Mouse (Mus musculus) spleen, adult 2 months (tissue): ENCODE results near the gene Hrh3. TPM values are rescaled to one million over a fixed set of nuclear protein-coding genes. Genes with fewer than 3 reads are reported as not detected.

Source experiments
- DNase-seq, 2 experiments: peaks; one replicate each; pipeline versions ENCODE4 v3.0.0 to v3.0.0-alpha.2; 2012 to 2021; ENCODE audit warnings: low spot score in 2 of 2, low read depth in 1 of 2
- H3K27ac ChIP-seq: fragments of 200-500 bp; 2 replicates; pipeline ENCODE4 v1.5.1; 2012; ENCODE audit warnings: low read length, inconsistent platforms; ENCODE audit not compliant: insufficient read depth
- H3K27me3 ChIP-seq: fragments of 200-500 bp; 2 replicates; pipeline ENCODE4 v1.6.1; 2012; ENCODE audit warnings: mild to moderate bottlenecking, moderate library complexity, low read length, inconsistent platforms; ENCODE audit not compliant: control insufficient read depth, insufficient read depth
- H3K36me3 ChIP-seq: fragments of 200-500 bp; 2 replicates; pipeline ENCODE4 v1.6.1; 2012; ENCODE audit warnings: mild to moderate bottlenecking, low read length, inconsistent platforms; ENCODE audit not compliant: control insufficient read depth, insufficient read depth
- H3K4me1 ChIP-seq: fragments of 200-500 bp; 2 replicates; pipeline ENCODE4 v1.6.1; 2011; ENCODE audit warnings: inconsistent platforms; ENCODE audit not compliant: control insufficient read depth, insufficient read depth, insufficient read length
- H3K4me3 ChIP-seq: fragments of 200-500 bp; 2 replicates; pipeline ENCODE4 v1.5.1; 2011; ENCODE audit warnings: mild to moderate bottlenecking, inconsistent platforms; ENCODE audit not compliant: insufficient read depth, insufficient read length; ENCODE audit errors: extremely low read depth
- CTCF ChIP-seq: fragments of 200-500 bp; IDR thresholded peaks from 2 replicates; pipeline ENCODE4 v1.5.1; 2011; ENCODE audit warnings: mild to moderate bottlenecking, inconsistent platforms; ENCODE audit not compliant: insufficient read depth, insufficient read length, insufficient replicate concordance; ENCODE audit errors: extremely low read depth
- POLR2A ChIP-seq: fragments of 200-500 bp; IDR thresholded peaks from 2 replicates; pipeline ENCODE4 v1.6.1; 2011; ENCODE audit warnings: low read depth, low read length, inconsistent platforms
- WGBS: fragments of 180-500 bp; shearing (Covaris S2); methylation state at CpG from one replicate; pipeline ENCODE4 v1.1.7; 2018; 5-methylcytosine and 5-hydroxymethylcytosine counted together
- polyA plus RNA-seq: library from polyadenylated mRNA; depleted of rRNA; stranded (reverse); fragments of >200 nt; gene quantifications from 2 replicates; pipeline ENCODE4 v1.2.3, GENCODE M21; 2012

Hrh3 gene
- polyA plus RNA-seq, 1 experiment = not detected

DNA sequence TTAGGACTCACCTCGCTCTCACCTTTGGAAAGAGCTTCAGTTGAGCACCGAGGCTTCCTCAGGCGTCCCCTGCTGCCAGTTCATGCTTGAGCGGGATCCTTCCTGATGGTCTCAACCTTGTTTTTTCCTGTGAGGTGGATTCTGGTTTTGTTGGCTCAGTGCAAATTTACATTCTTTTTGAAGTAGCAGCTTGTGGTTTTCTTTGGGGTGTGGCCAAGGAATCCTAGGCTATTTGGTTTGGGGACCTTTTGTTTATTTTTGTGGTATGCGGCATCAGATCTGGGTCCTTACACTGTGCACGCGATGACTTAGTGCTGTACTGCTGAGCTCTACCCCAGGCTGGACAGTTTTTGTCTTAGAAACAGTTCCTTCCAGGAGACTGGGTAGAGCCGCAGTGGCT, 23.6 kb downstream of the Hrh3 start:
- H3K4me3 ChIP-seq = no peak overlapping the region
- no peak for DNase-seq
- H3K27me3 ChIP-seq = no peaks in the 10 kb centered on the region
- WGBS = 76% methylated on average over 8 of the region's 8 CpGs
- no peak overlapping the region for H3K27ac ChIP-seq
- H3K4me1 ChIP-seq = no peaks in the 10 kb centered on the region
- H3K36me3 ChIP-seq = peaks cover 17% of the 10 kb centered on the region
- TF ChIP-seq CTCF (no peak), POLR2A (no peak)

DNA sequence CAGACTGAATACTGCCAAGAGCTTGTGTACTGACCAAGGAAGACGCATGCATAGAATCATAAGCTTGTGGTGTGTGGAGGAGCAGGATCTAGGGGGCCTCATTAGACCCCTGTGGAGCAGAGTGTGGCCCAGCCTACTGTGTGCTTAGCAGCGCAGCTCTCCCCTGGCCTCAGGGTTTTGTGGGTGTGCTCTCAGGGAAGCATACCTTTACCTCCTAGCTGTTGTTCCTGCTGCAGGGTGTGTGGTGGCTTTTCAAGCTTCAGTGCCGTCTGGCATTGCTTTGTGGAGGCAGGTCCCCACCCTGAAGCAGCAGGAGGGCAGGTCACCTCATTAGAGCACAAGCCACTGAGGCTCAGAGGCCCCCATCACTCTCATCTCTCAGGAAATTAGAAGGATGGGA, 26.7 kb downstream of the Hrh3 start:
- Histone ChIP-seq H3K4me1 (no peaks in the 10 kb centered on the region), H3K4me3 (no peak overlapping the region), H3K36me3 (peaks cover 5% of the 10 kb centered on the region), H3K27me3 (no peaks in the 10 kb centered on the region), H3K27ac (no peak overlapping the region)
- TF ChIP-seq CTCF = no peak
- TF ChIP-seq POLR2A = no peak
- no peak for DNase-seq
- 94% methylated on average over 3 of the region's 3 CpGs for WGBS

DNA sequence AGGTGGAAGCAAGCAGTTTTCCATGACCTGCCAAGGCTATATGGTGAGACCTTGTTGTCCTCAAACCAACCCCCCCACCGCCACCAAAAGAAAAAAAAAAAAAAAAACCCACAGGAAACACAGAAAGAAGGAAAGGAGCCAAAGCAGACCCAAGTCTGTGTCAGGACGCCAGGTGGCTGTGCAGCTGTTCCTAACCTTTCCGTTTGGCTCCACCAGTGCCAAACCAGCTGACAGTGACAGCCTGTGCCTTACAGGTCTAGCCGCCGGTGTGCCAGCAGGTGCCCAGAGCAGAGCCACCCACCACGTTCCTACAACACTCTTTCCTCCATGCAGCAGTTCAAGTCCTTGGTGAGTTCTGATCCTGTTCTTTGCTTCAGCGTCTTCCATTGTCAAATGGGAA, 31.4 kb downstream of the Hrh3 start:
- Histone ChIP-seq H3K36me3 (peaks cover under 1% of the 10 kb centered on the region; the same call in 1 of the 2 replicates), H3K27me3 (no peaks in the 10 kb centered on the region), H3K4me1 (peaks cover 8% of the 10 kb centered on the region; the same call in 1 of the 2 replicates), H3K4me3 (no peak overlapping the region), H3K27ac (no peak overlapping the region)
- WGBS = 63% methylated on average over 7 of the region's 7 CpGs
- no peak for TF ChIP-seq POLR2A
- no peak for TF ChIP-seq CTCF
- no peak for DNase-seq

DNA sequence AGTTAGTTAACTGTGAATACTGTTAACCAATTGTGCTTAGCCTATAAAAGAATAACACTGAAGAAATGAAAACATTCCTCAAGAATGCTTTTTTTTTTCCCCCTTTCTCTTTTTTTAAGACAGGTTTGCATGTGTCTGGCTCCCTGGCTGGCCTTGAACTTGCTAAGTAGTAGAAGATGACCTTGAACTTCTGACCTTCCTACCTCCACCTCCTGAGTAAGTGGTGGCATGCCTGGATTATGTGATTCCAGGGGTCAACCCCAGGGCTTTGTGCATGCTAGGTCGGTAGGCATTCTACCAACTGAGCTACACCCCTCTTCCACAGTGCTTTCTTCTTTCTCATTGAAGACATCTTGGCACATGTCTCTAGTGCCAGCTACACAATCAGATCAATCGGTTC, 32.6 kb downstream of the Hrh3 start:
- H3K36me3 ChIP-seq = no peaks in the 10 kb centered on the region; the same call in 1 of the 2 replicates
- no peak overlapping the region for H3K27ac ChIP-seq
- no peak for TF ChIP-seq CTCF
- no peak for TF ChIP-seq POLR2A
- no peak for DNase-seq
- WGBS = 90% methylated on average over 2 of the region's 2 CpGs
- no peaks in the 10 kb centered on the region for H3K27me3 ChIP-seq
- H3K4me1 ChIP-seq = peaks cover 8% of the 10 kb centered on the region; the same call in 1 of the 2 replicates
- no peak overlapping the region for H3K4me3 ChIP-seq

DNA sequence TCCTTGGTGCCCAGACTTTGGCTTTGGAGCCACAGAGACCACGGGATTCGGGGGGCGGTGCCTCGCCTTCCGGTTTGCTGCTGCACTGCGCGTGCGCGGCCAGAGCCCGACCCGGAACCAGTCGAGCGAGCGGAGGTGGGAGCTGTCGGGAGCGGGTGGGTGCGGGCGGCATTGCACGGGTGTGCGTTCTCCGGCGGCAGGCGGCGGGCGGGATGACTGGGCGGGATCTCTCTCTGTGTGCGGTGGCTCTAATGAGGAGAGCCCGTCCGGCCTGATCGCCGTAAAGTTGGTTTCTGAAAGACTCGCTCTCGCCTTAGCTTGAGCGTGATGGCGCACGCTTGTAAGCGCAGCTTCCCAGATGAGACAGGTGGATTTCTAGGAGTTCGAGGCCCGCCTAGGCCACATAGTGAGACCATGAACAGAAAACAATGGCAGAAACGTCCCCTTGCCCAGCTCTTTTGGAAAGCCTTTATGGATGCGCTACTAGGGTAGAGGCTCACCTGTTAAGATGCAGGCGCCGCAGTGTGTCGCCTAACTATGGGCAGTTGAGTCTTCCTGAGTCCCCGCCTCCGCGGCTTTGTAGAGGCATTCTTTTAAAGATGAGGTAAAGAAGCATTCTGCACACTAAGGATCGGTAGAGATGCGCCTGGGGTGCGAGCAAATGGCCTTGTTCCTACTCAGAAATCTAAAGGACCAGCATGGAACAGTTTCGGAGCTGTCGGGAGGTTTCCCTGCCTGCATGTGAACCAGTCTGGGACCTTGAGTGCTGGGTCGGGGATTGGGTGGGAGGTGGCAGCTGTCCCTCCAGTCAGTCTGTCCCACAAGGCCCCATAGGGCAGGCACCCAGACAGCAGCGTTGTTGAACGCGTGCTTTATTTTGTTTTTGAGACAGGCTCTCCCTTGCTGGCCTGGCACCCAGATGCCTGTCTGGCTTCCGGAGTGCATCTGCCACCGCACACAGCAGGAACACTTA, 33.5 kb downstream of the Hrh3 start, which contains the start of gene Mtg2:
Mtg2 (plus strand) TSS at position 108 of the 973 bp plus-strand sequence.
- peak within 1 kb of the TSS; percentile 85 for H3K4me3 ChIP-seq
- peaks cover 8% of the 10 kb centered on the region; the same call in 1 of the 2 replicates for H3K4me1 ChIP-seq
- peak within 1 kb of the TSS; percentile 68 for H3K27ac ChIP-seq
- H3K36me3 ChIP-seq = no peaks in the 10 kb centered on the region; the same call in 1 of the 2 replicates
- no peak for TF ChIP-seq CTCF
- TF ChIP-seq POLR2A = peak; percentile 80; the same call in 1 of the 2 replicates
- H3K27me3 ChIP-seq = no peaks in the 10 kb centered on the region
- DNase-seq = peak; percentile 71 to 90
- WGBS = 8% methylated on average over 58 of the region's 58 CpGs

DNA sequence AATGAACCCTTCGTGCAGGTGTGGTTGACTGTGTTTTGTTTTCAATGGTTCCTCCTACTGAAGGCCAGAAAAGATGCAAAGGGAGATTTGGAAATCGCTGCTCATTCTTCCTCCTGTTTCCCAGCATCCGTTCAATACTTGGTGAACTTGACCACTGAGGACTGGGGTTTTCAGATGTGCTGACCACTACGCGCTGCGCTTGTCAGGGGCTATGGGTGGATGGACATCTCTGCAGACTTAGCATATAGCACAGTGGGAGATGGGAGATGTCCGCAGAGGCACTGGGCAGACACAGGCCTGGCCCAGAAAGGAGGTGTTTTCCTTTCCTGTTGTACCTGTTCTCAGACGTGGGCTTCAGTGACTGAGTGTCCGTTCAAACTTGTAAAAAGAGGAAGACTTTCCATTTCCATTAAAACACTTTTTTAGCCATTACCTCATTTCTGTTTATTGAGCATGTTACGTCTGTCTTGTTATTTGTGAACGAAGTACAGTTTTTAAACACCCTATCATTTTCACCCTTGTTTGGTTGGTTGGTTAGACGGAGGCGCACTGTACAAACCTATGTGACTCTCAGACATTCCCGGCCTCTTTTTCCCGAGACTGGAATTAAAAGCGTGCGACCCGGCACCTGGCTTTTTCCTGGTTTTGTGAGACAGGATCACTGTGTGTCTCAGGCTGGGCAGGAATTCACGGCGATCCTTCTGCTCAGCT, 34.4 kb downstream of the Hrh3 start:
- Histone ChIP-seq H3K27ac (peak overlapping the region; percentile 68), H3K36me3 (no peaks in the 10 kb centered on the region; the same call in 1 of the 2 replicates), H3K4me1 (peaks cover 8% of the 10 kb centered on the region; the same call in 1 of the 2 replicates), H3K27me3 (no peaks in the 10 kb centered on the region), H3K4me3 (peak overlapping the region; percentile 85)
- DNase-seq = no peak
- no peak for TF ChIP-seq CTCF
- TF ChIP-seq POLR2A = no peak
- 32% methylated on average over 20 of the region's 20 CpGs for WGBS
